Mouse (Mus musculus): Measurements from ENCODE around the gene Fcgr4.

DNA sequence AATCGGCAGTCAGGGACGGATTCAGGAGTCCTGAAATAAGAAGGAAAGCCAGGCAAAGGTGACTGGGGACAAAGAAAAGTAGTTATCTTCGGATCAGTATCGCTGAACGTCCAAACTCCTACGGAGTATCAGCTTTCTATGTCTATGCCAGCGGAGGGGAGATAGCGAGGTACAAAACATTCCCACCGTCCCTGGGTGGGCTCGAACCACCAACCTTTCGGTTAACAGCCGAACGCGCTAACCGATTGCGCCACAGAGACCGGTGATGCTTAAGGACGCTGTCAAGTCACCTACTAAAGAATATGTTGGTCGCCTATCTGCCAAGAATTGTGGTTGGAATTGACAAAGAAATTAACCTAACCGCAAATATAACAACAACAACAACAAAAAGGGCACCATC lies 15.0 kb downstream of the Fcgr4 start:
- TF ChIP-seq CTCF (IDR thresholded peaks at IDR 0.05; ENCODE audit: low read depth) = no peak
- no peak for TF ChIP-seq EP300 (optimal IDR thresholded peaks at IDR 0.05)
